Mouse (Mus musculus) liver, embryonic 14.5 days (tissue): ENCODE measurements around the gene Elmsan1.

ENCODE experiments used
- CTCF ChIP-seq: IDR thresholded peaks from 2 replicates; pipeline ENCODE4 v1.5.1; 2016; ENCODE audit warnings: antibody characterized with exemption, low read depth, control low read depth
- EP300 ChIP-seq: IDR thresholded peaks from 2 replicates; pipeline ENCODE4 v1.6.1; 2016; ENCODE audit warnings: antibody characterized with exemption, low read depth

GRCm38 (mm10) chr12:84137131-84137530 is 81.5 kb downstream of the Elmsan1 start:
- TF ChIP-seq CTCF (no peak), EP300 (no peak)
